Mouse (Mus musculus): ENCODE results near the gene Tulp4. TPM values are rescaled to one million over a fixed set of nuclear protein-coding genes. Genes with fewer than 3 reads are reported as not detected.

The Tulp4 gene
- 56.2 TPM for polyA plus RNA-seq (2017; shearing (Covaris generic))

DNA sequence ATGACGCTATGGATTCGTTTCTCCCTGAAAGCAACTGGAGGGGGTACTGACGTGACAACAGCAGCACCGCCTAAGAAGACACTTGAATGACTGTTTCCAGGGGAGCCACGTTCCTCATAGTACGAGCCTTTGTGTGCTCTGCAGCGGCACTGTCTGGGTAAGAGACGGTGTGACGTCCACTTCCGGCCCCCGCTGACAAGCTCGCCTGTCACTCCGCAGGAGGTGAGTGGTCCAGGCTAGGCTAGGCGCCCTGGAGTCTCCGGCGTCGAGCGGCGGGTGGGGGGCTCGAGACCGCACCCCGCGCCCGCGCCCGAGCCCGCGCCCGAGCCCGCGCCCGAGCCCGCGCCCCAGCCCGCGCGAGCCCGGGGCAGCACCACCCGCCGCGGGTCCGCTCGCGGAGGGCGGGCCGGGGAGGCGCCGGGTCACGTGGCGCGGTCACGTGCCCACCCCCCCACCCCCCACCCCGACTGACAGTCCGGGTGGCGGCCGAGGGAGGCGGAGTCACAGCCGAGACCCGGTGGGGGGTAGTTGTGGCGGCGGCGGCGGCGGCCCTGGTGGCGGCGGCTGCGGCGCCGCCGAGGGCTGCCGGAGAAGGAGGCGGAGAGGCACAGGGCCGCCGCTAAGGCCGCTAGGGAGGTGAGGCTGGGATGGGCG is at the start of gene Tulp4:
Tulp4 (plus strand) TSS at position 77 of the 654 bp plus-strand sequence.

DNA sequence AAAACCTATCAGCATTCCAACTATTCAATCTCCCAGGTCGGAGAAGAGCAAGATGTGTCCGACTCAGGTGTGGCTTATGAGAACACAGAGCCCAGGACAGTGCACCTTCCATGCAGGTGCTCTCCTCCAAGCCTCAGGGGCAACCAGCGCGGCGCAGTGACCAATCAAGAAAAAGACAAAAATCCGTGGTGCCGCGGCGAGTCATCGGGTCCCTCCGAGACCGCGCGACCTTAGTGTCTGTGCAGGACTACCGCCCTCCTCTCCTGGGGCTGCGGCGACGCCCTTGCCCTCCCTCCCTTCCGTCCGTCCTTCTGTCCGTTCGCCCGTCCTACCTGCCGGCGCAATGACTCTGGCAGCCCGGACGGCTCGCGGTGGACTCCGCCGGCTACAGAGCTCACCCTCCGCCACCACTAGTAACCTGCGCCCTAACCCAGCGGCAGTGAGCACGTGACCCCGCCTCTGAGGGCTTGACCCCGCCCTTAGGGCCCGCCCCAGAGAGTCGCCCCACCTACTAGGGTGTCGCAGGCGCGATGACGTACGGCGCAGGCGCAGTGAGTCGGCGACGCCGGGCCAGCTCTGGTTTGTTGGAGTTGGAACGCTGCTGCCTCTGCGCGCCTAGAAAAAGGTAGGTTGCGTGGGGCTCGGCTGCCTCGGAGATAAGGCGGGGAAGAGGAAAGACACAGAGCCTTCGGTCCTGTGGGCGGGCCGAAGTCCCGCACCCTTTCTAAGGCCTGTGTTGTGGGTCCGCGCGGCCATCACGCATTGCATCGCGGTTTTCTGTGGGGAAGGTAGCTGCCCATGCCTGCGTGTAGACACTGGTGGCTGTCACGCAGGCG is 26.7 kb upstream of the Tulp4 start, which contains the start of the genes Serac1 and Gtf2h5:
Serac1 (minus strand) TSS at position 455 of the 836 bp plus-strand sequence.
Gtf2h5 (plus strand) TSS at position 500 of the 836 bp plus-strand sequence.

DNA sequence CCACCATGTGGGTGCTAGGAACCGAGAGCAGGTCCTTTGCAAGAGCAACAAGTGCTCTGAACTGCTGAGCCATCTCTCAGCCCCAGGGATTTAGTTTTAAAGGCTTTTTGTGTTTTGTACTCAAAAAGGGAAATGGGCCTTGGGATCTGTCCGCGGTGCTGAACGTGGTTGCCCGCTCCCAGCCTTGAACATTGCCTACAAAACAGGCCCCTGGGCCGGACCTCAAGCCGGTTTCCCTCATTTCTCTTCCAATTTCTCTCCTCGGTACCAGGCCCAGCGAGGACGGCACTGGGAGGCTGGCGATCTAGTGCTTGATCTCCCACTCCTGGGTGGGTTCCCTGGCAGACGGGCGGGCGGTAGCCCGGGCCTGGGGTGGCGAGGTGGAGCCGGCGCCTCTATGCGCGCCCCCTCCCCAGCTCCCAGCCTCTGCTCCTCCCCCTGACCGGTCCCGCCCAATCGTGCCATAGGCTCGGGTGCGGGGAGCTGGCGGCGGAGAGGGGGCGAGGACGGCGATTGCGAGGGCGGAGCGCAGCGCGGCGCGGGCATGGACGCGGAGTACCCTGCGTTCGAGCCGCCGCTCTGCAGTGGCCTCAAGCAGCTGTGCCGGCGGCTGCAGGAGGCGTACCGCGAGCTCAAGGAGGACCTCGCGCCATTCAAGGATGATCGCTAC is 150.3 kb downstream of the Tulp4 start, which contains the start of gene Tmem181a:
Tmem181a (plus strand) TSS at position 461 of the 670 bp plus-strand sequence.

Other genes with a start within 250 kb of the Tulp4 start
- gene Synj2, start 165.2 kb upstream of the Tulp4 start, polyA plus RNA-seq (2017; shearing (Covaris generic)) = 22.2 TPM
- gene Serac1, start 26.7 kb upstream of the Tulp4 start, polyA plus RNA-seq (2017; shearing (Covaris generic)) = 4.0 TPM
- 98.2 TPM for gene Gtf2h5, start 26.7 kb upstream of the Tulp4 start, polyA plus RNA-seq (2017; shearing (Covaris generic))
- 20.5 TPM for gene Tmem181a, start 150.4 kb downstream of the Tulp4 start, polyA plus RNA-seq (2017; shearing (Covaris generic))
- gene Dynlt1a, start 211.1 kb downstream of the Tulp4 start, polyA plus RNA-seq (2017; shearing (Covaris generic)) = 14.0 TPM

Measured in CD4-positive, CD25-positive, alpha-beta regulatory T cell, adult 9 weeks (primary cell).